Mouse (Mus musculus): ENCODE data around the gene Pls3. TPM values are rescaled to one million over a fixed set of nuclear protein-coding genes. Genes with fewer than 3 reads are reported as not detected.
"Not testable (repeated sequence)": the region's sequence is repeated elsewhere in the genome, so short reads cannot be mapped to it uniquely, and the experiment has no call there.

Gene Pls3
- total RNA-seq, 2 experiments from 2014 or later = 127 to 142 TPM

DNA sequence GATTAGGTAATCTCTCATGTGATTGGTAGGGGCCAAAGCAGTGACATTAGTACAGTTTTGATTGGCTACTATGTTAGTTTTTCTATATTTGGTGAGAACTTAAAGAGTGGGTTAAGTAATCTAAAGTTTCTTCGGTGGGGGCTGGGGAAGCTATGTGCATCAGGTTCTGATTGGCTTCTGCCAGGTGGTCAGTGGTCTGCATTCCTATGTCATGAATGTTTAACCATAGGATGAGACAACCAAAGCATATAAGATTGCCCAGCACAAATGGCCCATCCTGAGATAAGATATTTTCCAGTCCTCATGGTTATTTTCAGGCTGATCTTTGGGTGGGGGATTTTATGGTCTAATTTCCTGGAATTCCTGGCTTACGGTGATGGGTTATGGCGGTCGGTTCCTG is 95.2 kb downstream of the Pls3 start:
- DNase-seq (ENCODE audit: low spot score in 2 of 2) = no peak

DNA sequence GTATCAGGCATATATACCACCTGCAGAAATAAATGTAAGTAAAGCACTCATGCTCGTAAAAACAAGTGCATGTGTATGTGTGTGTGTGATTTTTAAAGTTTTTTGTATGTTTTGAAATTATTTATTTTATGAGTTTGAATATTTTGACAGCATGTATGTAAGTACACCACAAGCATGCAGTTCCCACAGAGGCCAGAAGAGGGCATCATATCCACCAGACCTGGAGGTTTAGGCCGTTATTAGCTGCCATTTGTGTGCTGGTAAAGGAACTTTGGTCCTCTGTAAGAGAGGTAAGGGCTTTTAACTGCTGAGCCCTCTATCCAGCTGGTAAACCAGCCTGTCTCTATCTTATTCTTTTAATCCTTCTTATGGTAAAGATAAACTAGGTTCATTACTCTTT is 97.5 kb downstream of the Pls3 start:
- DNase-seq (ENCODE audit: low spot score in 2 of 2) = no peak

DNA sequence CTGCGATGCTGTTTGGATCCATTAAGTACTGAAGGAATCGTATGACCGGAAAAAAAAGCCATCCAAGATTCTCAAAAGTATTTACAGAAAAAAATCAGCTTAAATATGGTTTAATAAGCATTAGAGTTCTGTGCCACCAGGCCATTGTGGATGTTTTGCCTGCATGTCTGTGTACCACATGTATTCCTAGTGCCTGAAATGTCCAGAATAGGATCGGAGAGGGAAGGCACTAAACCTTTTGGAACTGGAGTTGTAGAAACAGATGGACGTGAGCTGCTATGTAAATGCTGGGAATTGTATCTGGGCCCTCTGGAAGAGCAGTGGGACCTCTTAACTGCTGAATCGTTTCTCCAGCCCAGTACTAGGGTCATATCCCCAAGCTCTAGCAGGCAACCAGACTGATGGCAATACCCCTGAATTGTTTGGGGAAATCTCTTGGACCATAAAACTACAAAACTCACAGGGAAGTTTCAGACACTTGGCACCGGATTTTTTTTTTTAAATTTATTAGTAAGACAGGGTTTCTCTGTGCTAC is 110.1 kb downstream of the Pls3 start:
- no peak for DNase-seq (ENCODE audit: low spot score in 2 of 2)

DNA sequence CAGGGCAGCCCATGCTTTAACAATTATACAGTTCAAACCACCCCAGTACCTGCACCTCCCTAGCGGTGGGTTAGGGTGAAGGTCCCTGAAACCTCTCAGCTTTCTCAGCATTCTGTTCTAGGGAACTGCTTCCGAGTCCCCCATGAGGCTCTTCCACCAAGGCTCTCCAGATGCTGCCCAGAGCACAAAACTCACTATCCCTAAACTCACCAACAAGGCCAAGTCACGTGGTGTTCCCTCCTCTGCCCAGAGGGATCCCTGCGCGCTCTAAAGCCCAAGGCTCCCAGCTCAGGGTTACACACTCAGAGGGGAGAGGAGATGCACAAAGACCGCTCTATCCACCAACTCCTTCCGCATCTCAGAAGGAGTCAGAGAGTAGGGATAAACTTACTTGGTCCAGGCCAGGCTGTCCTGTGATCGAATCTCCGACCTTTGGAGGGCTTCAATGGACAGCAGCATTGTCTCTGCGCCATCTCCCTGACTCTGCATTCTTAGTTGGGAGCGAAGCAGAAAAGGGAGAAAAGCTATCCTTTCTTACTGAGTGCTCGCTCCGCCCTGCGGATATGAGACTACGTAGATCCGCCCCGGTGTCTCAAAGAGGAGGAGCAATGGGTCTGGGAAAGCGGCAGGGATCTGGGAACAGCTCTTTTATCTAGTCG is 110.7 kb downstream of the Pls3 start:
- DNase-seq (ENCODE audit: low spot score in 2 of 2) = peak; percentile 59 to 60

DNA sequence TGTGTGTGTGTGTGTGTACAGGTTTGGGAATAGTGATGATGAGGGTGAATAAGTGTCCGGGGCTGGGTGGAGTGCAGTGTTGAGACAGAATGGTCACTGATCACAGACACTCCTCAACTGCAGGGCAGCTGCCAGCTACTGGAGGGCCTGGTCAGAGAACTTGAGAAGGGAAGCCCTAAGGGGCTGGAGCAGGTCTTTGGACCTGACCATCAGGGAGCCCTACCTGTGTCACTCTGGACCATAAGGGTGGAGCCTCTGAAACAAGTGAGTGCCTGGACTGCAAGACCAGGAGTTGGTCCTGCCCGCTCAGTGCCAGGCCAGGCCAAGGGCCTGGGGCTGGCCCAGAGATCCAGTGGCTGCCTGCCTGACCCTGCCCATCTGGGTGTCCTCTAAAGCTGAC is 115.5 kb downstream of the Pls3 start:
- not testable (repeated sequence) for DNase-seq (ENCODE audit: low spot score in 2 of 2)

DNA sequence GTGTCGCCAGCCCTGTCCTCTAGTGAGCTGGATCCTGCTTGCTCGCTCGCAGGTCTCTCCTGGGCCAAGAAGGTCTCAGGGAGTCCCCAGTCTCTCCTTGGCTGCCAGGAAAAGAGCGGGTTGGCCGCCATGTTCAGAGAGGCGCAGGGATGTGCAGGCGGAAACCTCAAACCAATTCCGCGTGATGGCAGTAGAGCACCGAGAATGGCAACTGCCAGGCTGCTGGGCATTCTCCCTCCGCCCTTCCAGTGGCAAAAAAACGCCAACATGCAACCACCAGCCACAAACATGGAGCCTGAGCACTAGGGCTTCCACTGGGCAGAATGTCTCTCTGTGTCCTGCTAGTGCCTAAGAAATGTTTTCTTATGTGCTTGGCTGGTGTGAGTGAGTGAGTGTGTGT is 115.9 kb downstream of the Pls3 start:
- peak in 1 of 2 experiments; percentile 79 for DNase-seq (ENCODE audit: low spot score in 2 of 2)

DNA sequence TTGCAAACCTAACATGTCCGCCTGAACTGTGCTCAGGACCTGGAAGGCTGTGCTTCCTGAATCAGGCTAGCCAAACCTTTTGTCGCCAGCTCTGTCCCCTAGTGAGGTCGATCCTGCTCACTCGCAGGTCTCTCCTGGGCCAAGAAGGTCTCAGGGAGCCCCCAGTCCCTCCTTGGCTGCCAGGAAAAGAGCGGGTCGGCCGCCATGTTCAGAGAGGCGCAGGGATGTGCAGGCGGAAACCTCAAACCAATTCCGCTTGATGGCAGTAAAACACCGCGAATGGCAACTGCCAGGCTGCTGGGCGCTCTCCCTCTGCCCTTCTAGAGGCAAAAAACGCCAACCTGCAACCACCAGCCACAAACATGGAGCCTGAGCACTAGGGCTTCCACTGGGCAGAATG is 117.0 kb downstream of the Pls3 start:
- peak in 1 of 2 experiments; percentile 77 for DNase-seq (ENCODE audit: low spot score in 2 of 2)

DNA sequence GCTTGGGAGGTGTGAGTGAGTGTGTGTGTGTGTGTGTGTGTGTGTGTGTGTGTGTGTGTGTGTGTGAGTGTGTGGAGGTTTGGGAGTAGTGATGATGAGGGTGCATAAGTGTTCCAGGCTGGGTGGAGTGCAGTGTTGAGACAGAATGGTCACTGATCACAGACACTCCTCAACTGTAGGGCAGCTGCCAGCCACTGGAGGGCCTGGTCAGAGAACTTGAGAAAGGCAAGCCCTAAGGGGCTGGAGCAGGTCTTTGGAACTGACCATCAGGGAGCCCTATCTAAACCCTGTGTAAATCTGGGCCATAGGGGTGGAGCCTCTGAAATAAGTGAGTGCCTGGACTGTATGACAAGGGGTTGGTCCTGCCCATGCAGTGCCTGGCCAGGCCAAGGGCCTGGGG is 120.5 kb downstream of the Pls3 start:
- not testable (repeated sequence) for DNase-seq (ENCODE audit: low spot score in 2 of 2)

DNA sequence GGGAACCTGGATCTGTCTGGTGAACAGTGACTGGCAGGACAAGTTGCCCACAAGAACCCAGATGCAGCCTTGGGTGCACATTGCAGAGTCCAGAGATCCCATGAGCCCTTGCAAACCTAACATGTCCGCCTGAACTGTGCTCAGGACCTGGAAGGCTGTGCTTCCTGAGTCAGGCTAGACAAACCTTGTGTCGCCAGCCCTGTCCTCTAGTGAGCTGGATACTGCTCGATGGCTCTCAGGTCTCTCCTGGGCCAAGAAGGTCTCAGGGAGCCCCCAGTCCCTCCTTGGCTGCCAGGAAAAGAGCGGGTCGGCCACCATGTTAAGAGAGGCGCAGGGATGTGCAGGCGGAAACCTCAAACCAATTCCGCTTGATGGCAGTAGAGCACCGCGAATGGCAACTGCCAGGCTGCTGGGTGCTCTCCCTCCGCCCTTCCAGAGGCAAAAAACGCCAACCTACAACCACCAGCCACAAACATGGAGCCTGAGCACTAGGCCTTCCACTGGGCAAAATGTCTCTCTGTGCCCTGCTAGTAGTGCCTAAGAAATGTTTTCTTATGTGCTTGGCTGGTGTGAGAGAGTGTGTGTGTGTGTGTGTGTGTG is 124.8 kb downstream of the Pls3 start:
- peak in 1 of 2 experiments; percentile 64 for DNase-seq (ENCODE audit: low spot score in 2 of 2)

DNA sequence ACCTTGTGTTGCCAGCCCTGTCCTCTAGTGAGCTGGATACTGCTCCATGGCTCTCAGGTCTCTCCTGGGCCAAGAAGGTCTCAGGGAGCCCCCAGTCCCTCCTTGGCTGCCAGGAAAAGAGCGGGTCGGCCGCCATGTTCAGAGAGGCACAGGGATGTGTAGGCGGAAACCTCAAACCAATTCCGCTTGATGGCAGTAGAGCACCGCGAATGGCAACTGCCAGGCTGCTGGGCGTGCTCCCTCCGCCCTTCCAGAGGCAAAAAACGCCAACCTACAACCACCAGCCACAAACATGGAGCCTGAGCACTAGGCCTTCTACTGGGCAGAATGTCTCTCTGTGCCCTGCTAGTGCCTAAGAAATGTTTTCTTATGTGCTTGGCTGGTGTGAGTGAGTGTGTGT is 125.7 kb downstream of the Pls3 start:
- peak in 1 of 2 experiments; percentile 73 for DNase-seq (ENCODE audit: low spot score in 2 of 2)

DNA sequence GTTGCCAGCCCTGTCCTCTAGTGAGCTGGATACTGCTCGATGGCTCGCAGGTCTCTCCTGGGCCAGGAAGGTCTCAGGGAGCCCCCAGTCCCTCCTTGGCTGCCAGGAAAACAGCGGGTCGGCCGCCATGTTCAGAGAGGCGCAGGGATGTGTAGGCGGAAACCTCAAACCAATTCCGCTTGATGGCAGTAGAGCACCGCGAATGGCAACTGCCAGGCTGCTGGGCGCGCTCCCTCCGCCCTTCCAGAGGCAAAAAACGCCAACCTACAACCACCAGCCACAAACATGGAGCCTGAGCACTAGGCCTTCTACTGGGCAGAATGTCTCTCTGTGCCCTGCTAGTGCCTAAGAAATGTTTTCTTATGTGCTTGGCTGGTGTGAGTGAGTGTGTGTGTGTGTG is 130.5 kb downstream of the Pls3 start:
- DNase-seq (ENCODE audit: low spot score in 2 of 2) = peak in 1 of 2 experiments; percentile 87

DNA sequence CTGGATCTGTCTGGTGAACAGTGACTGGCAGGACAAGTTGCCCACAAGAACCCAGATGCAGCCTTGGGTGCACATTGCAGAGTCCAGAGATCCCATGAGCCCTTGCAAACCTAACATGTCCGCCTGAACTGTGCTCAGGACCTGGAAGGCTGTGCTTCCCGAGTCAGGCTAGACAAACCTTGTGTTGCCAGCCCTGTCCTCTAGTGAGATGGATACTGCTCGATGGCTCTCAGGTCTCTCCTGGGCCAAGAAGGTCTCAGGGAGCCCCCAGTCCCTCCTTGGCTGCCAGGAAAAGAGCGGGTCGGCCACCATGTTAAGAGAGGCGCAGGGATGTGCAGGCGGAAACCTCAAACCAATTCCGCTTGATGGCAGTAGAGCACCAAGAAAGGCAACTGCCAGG is 135.5 kb downstream of the Pls3 start:
- DNase-seq (ENCODE audit: low spot score in 2 of 2) = not testable (repeated sequence)
